Mouse (Mus musculus) MN1 (cell line): ENCODE data around the gene Gcnt3.

ENCODE experiments used
- DNase-seq: peaks from one replicate; pipeline ENCODE4 v3.0.0-alpha.2; 2016; ENCODE audit warnings: low spot score

Gene Gcnt3

DNA sequence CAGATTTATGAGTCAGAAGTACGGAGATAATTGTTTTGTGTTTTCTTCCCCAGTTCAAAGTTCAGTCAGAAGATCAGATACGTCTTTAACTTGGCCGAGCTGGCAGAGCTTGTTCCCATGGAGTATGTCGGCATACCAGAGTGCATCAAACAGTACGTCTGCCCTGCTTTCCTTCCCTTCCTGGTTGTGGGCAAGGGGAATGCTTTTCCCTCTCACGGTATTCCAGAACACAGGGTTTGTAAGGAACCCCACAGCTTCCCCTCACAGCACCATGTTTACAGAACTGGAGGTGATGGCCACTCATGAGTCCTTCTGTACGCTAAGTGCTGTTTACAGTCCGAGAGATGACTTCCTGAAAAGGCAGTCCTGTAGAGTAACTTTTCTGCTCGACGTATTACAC lies 34.4 kb downstream of the Gcnt3 start:
- no peak for DNase-seq

DNA sequence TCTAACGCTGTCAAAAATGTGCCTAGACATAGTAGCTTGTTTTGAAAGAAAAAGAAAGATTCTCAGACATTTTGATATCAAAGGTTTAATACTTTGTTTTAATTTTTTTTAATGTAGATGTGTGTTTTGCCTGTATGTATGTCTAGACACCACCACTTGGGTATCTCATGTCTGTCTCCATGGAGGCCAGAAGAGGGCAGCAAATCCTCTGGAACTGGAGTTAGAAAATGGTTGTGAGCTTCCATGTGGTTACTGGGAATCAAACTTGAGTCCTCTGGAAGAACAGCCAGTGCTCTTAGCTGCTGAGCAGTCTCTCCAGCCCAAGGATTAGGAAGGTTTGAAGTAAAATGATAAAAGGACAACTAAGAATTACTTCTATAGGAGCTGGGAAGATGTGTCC lies 38.6 kb downstream of the Gcnt3 start:
- DNase-seq: no peak

DNA sequence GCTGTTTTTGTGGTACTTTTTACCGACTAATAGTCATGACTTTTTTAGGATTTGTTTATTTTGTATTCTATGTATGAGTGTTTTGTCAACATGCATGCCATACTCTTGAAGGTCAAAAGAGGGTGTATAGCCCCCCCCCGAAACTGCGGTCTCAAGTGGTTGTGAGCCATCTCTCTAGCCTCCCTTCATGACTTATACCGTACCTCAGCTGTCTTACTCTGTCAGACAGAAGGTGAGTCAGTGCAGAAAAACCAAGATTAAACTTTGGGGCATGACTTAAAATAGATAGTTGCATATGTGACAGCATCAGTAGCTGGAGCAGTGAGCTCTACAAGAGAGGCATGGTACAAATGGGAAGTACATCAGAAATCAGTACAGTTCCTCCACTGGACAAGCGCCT lies 43.3 kb downstream of the Gcnt3 start:
- no peak for DNase-seq

DNA sequence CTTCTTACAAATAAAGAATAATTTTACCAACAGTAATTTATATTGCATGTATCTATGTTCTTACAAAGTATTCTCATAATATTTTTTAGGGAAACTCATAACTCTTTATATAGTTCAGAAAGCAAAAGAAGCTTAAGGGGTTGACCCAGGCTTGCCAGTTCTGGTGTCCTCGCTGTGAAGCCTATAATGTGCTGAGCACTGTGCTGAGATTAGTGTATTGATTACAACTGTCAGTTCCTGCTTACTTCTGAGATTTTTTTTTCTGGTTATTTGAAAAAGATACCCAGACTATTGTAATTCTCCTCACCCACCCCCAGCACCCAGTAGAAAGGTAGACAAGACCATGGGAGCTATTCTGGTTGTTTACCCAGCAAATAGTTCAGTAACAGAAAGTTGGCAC lies 44.4 kb downstream of the Gcnt3 start:
- DNase-seq: no peak

- DNase-seq: no peak
Observed at GRCm38 (mm10) chr9:69992841-69993277, 45.0 kb downstream of the Gcnt3 start.

DNA sequence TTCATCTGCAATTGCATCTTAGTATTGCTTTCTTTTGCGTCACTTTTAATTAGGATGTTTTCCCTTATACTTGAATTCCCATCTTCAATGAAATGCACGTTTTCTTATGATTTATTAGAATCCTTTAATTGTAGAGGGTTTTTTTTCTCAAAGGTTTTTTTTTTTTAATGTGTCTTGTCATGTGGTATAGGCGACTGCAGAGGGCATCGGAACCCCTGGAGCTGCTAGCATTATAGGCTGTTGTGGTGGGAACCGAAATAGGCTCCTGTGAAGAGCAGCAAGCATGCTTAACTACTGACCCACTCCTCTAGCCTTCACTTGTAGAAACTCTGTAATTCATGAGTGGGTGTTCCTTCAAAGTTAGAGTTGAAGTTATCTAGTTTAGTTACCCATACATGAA lies 47.5 kb downstream of the Gcnt3 start:
- DNase-seq: peak; percentile 46

DNA sequence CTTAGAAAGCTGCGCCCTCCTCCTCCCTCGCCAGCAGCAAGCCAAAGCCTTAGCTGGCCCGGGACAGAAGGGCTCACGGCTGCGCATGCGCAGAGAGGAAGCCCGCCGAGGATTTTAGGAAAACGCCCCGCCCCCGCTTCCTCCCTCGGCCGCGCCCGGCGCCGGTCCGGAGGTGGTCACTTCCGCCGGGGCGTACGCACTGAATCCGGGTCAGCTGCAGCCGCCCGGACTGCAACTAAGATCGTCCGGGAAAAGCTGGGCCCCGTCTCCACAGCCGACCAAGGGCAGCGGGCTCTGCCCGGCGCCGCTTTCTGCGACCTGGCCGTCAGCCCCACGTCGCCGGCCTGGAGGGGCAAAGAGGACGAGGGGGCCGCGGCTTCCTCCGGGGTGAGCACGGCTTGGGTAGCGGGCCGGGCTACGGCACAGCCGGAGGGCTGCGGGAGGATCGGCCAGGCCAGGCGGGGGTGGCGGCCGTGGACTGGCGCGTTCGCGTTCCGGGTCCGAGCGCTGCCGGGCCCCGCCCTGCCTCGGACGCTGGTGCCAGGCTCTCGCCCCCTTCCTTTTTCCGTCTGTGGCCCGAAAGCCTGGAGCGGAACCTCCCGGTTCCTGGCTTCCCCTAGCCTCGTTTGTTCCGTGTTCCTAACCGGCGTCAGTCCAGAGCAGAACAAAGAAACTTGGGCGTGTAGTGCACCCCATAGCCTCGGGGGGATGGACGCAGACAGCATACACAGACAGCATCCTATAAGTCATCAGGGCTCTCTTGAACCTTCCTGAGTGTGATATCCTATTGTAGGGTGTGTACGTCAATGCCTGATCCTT lies 48.4 kb downstream of the Gcnt3 start, which contains the start of gene Bnip2:
Gene Bnip2 (plus strand): TSS at position 164 of the 819 bp plus-strand sequence.
- DNase-seq: peak; percentile 96

GRCm38 (mm10) chr9:69988706-69989302 lies 49.1 kb downstream of the Gcnt3 start:
- DNase-seq: no peak

DNA sequence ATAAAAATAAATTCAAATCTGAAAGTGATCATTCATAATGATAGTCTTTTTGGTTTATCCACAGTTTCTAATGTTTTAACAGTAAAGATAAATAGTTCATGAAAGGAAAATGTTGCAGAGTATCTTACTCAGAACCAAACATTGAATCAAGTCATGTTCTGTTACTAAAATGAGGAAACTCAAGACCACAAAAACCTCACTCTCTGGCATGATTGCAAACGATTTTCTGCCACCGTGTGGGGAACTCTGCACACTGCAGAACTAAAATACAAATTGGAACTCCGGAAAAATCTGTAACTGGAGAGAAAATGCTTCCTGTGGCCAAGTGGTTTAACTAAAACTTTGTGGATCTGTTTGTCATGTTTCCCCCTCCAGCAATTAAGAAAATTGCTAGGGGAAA lies 50.3 kb downstream of the Gcnt3 start:
- peak; percentile 60 for DNase-seq

GRCm38 (mm10) chr9:69986571-69986970 lies 51.3 kb downstream of the Gcnt3 start:
- DNase-seq: no peak

DNA sequence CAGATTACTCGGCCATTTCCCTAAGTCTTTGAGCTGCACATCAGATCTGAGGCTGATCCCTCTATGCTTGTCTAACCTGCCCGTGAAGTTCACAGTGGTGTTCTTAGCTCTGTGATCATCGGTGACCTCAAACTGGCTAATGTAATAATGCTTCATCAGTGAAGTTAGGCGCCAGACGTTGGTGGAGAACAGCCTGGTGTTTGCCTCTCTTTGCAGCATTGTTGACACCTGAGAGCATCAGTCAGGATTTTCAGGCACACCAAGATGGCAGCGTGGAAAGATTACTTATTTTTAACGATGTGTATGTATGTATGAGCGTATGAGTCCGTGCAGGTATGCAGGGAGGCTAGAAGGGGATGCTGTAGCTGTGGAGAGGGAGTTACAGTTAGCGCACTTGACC lies 51.8 kb downstream of the Gcnt3 start:
- no peak for DNase-seq

DNA sequence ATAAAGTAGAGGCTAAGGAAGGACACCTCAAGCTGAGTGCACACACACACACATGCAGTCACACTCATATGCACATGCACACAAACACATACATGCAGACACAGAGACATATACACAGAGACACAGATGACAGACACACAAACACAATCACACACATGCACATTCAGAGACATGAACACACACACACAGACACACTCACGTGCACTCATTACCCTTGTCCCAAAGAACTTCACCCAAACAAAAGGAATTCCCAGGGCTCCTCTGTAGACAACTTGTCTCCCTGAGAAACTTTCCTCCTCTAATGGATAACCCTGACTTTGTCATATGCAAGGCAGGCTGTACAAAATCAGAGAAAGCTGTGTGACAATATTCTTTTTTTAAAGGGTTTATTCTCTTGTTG lies 52.4 kb downstream of the Gcnt3 start:
- no peak for DNase-seq
